Mouse (Mus musculus) small intestine, adult 2 months (tissue): ENCODE results near the gene Tcp11l2. TPM values are rescaled to one million over a fixed set of nuclear protein-coding genes. Genes with fewer than 3 reads are reported as not detected.

ENCODE experiments used
- H3K27ac ChIP-seq: fragments of 200-500 bp; 2 replicates; pipeline ENCODE4 v1.5.1; 2012; ENCODE audit warnings: low read depth, low read length, control low read depth, inconsistent platforms; ENCODE audit not compliant: insufficient read depth
- H3K27me3 ChIP-seq: fragments of 200-500 bp; 2 replicates; pipeline ENCODE4 v1.6.1; 2012; ENCODE audit warnings: mild to moderate bottlenecking, moderate library complexity, low read length, inconsistent platforms; ENCODE audit not compliant: control insufficient read depth, insufficient read depth
- H3K36me3 ChIP-seq: fragments of 200-500 bp; 2 replicates; pipeline ENCODE4 v1.6.1; 2012; ENCODE audit warnings: mild to moderate bottlenecking, low read length, control low read depth, inconsistent platforms; ENCODE audit not compliant: control insufficient read depth, insufficient read depth
- H3K4me1 ChIP-seq: fragments of 200-500 bp; 2 replicates; pipeline ENCODE4 v1.6.1; 2012; ENCODE audit warnings: low read length, inconsistent platforms, mixed read lengths; ENCODE audit not compliant: control insufficient read depth, insufficient read depth, insufficient read length
- H3K4me3 ChIP-seq: fragments of 200-500 bp; 2 replicates; pipeline ENCODE4 v1.5.1; 2012; ENCODE audit warnings: low read depth, mild to moderate bottlenecking, control low read depth, inconsistent platforms, low read length, moderate library complexity
- CTCF ChIP-seq: fragments of 200-500 bp; IDR thresholded peaks from 2 replicates; pipeline ENCODE4 v1.5.1; 2012; ENCODE audit warnings: low read depth, mild to moderate bottlenecking, control low read depth, inconsistent platforms, low read length, moderate library complexity, mixed read lengths; ENCODE audit not compliant: insufficient replicate concordance, insufficient read length; ENCODE audit errors: extremely low read depth
- POLR2A ChIP-seq: fragments of 200-500 bp; IDR thresholded peaks from 2 replicates; pipeline ENCODE4 v1.6.1; 2012; ENCODE audit warnings: low read depth, mild to moderate bottlenecking, control low read depth, inconsistent platforms, low read length, moderate library complexity
- WGBS: fragments of 180-500 bp; shearing (Covaris S2); methylation state at CpG from one replicate; pipeline ENCODE4 v1.1.7; 2018; 5-methylcytosine and 5-hydroxymethylcytosine counted together
- polyA plus RNA-seq: library from polyadenylated mRNA; depleted of rRNA; stranded (reverse); fragments of >200 nt; gene quantifications from 2 replicates; pipeline ENCODE4 v1.2.3, GENCODE M21; 2012; rRNA removed

Gene Tcp11l2
- polyA plus RNA-seq, result 19.3 and 34.3 TPM in 2 replicates

GRCm38 (mm10) chr10:84576395-84577070 is at the start of gene Tcp11l2:
TSS of gene Tcp11l2 (plus strand) at chr10:84576626.
- Histone ChIP-seq H3K27me3 (no peaks in the 10 kb centered on the region), H3K4me1 (peaks cover 3% of the 10 kb centered on the region; the same call in 1 of the 2 replicates), H3K27ac (peak within 1 kb of the TSS; percentile 84), H3K4me3 (peak within 1 kb of the TSS; percentile 98), H3K36me3 (no peaks in the 10 kb centered on the region)
- TF ChIP-seq POLR2A, result peak; percentile 58
- TF ChIP-seq CTCF, result no peak
- under 1% methylated on average over 46 of the region's 46 CpGs for WGBS

DNA sequence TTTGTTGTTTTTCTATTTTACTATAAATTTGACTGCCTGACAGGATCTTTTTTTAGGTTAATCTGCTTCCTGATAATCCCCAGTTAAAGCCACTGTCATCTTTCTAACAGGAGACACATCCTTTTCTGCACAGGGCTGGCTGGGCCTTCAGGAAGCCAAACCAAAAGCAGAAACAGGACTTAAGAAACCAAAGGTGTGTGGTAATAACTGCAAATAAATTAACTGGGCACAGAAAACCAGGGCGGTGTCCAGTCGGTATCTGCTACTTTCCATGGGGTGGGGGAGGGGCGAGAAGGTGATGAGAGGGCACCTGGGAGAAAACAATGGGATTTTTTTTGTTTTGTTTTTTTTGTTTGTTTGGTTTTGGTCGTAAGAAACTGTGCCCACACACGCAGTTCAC is 49.4 kb upstream of the Tcp11l2 start:
- TF ChIP-seq CTCF (no peak), POLR2A (no peak)
- WGBS, result 66% methylated on average over 5 of the region's 5 CpGs
- Histone ChIP-seq H3K36me3 (peaks cover 5% of the 10 kb centered on the region), H3K4me3 (no peak overlapping the region), H3K4me1 (no peaks in the 10 kb centered on the region), H3K27me3 (no peaks in the 10 kb centered on the region), H3K27ac (no peak overlapping the region)

- H3K4me3 ChIP-seq, result no peak overlapping the region
- H3K4me1 ChIP-seq, result no peaks in the 10 kb centered on the region
- H3K27me3 ChIP-seq, result no peaks in the 10 kb centered on the region
- TF ChIP-seq CTCF, result no peak
- no peak for TF ChIP-seq POLR2A
- H3K27ac ChIP-seq, result no peak overlapping the region
- 86% methylated on average over 12 of the region's 12 CpGs for WGBS
- peaks cover 5% of the 10 kb centered on the region for H3K36me3 ChIP-seq
Observed at GRCm38 (mm10) chr10:84527631-84528030, 48.8 kb upstream of the Tcp11l2 start.

GRCm38 (mm10) chr10:84530388-84530787 is 46.0 kb upstream of the Tcp11l2 start:
- H3K4me1 ChIP-seq, result peaks cover 4% of the 10 kb centered on the region; the same call in 1 of the 2 replicates

GRCm38 (mm10) chr10:84531576-84531975 is 44.9 kb upstream of the Tcp11l2 start:
- H3K27me3 ChIP-seq, result no peaks in the 10 kb centered on the region
- 88% methylated on average over 4 of the region's 4 CpGs for WGBS
- H3K4me3 ChIP-seq, result no peak overlapping the region
- peaks cover 4% of the 10 kb centered on the region; the same call in 1 of the 2 replicates for H3K4me1 ChIP-seq
- H3K27ac ChIP-seq, result no peak overlapping the region
- TF ChIP-seq CTCF (no peak), POLR2A (no peak)
- H3K36me3 ChIP-seq, result peaks cover 5% of the 10 kb centered on the region

More at GRCm38 (mm10) chr10:84530388-84530787, 46.0 kb upstream of the Tcp11l2 start:
- 80% methylated on average over 8 of the region's 8 CpGs for WGBS
- peaks cover 5% of the 10 kb centered on the region for H3K36me3 ChIP-seq
- H3K27me3 ChIP-seq, result no peaks in the 10 kb centered on the region
- TF ChIP-seq CTCF, result no peak
- no peak for TF ChIP-seq POLR2A
- H3K27ac ChIP-seq, result no peak overlapping the region
- no peak overlapping the region for H3K4me3 ChIP-seq

- no peak for TF ChIP-seq CTCF
- TF ChIP-seq POLR2A, result no peak
- 73% methylated on average over 16 of the region's 16 CpGs for WGBS
- Histone ChIP-seq H3K27ac (0 out of 2 replicates have a peak overlapping the region, but pooled peaks have one; percentile 3), H3K36me3 (peaks cover 3% of the 10 kb centered on the region), H3K27me3 (no peaks in the 10 kb centered on the region), H3K4me3 (peak overlapping the region; percentile 20; the same call in 1 of the 2 replicates), H3K4me1 (peaks cover 4% of the 10 kb centered on the region; the same call in 1 of the 2 replicates)
Observed at GRCm38 (mm10) chr10:84532191-84532889, 44.1 kb upstream of the Tcp11l2 start.
